Mouse (Mus musculus) adipocyte (in vitro differentiated cells): ENCODE measurements around the gene Mid1.
"Not testable (repeated sequence)": the region's sequence is repeated elsewhere in the genome, so short reads cannot be mapped to it uniquely, and the experiment has no call there.

Experiments used
- DNase-seq: peaks from one replicate; pipeline ENCODE4 v3.0.0-alpha.2; 2016; ENCODE audit warnings: low spot score

The Mid1 gene

DNA sequence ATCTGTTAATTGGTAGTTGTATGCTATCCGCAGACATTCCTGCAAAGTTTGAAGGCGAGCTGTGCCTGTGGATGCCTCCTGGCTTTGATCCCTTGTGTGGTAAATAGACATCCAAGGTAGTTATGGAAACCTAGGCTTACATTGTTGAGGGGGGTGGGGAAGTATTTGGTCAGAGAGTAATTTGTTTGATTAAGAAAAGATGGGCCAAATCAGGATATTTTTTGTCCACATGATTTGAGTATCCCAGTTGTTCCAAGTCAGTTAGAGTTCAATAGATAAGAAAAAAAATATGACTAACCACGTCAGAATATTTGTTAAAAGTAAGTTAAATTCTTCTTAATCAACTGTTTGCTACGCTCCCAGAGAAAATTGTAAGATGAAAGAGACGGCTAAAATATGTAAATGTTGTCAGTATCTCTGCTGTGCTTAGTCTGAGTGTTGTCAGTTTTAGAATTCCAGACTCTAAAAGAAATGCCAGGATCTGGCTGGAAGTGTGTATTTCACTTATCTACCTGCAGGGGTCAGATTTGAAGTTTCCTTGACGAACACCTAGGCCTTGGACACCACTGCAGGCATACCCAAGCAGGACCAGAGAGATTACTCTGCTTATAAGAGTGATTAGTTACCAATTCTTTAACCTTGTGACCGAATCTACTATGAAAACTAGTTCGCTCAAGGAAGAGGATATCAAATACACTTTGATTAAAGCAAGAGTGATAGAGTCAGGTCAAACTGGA, 198.7 kb downstream of the Mid1 start:
- DNase-seq = peak; percentile 36

DNA sequence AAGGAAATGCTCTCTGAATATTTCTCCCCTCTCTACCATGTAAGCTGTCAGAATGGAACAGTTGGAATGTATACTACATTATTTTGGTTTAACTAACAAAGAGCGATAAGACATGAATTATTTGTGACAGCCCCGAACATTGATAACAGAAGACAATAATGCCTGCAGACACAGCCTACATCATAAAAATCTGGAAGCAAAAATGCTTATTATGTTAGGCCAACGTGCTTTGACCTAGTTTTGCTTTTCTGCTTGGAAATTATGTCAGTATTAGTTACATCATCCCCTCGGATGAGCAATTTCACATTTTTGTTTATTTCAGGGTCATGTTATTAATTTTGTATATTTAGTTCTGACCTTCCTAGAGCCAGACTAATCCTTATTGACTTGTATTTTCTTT, 205.5 kb downstream of the Mid1 start:
- peak; percentile 12 for DNase-seq

DNA sequence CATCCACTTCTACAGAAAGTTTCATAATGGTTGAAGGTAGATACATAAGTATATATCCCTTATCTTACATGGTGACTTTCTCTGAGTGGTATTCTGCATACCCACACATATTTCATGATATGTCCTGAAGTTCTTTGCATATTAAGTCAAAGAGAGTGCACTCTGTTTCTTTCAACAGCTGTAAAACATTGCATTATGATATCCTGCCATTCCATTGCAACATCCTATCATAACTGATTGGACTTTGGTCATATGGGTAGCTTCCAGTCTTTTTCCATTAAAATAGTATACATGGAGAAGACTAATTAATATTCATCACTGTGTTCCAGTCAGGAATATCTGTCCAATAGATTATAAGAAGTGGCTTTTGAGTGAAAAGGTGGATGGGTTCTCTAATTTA, 207.1 kb downstream of the Mid1 start:
- no peak for DNase-seq

GRCm38 (mm10) chrX:169892631-169893030, 207.6 kb downstream of the Mid1 start:
- DNase-seq = no peak

DNA sequence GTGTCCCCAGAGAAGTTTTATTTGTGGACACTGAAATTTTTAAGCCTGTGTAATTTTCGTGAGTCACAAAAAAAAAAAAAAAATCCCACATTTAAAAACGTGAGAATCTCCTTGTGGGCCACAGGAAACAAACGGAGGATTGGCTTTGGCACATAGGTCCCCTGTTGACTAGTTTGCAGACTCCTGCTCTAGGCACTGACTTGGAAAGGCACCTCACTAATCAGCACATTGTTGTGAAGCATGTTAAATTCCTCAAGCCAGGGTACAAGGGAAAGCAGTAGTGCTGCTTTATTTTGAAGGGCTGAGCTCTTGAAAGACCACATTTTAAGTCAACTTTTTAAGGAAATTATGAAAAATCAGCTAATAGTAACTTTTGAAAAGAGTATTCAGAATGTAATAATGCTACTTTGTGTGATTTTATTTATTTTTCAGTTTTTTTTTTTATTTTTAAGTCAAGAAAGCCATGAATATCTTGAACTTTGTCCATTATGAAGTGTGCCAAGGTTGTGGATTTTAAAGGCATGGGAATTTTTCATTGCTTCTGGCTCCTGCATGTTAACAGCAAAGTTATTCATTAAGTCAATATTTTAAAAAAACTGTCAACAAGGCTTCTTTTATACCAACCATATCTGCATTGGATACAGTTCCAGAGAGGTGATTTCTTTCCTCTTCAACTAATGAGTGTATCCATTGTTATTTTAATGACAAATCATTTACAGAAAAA, 214.4 kb downstream of the Mid1 start:
- DNase-seq = peak; percentile 58

DNA sequence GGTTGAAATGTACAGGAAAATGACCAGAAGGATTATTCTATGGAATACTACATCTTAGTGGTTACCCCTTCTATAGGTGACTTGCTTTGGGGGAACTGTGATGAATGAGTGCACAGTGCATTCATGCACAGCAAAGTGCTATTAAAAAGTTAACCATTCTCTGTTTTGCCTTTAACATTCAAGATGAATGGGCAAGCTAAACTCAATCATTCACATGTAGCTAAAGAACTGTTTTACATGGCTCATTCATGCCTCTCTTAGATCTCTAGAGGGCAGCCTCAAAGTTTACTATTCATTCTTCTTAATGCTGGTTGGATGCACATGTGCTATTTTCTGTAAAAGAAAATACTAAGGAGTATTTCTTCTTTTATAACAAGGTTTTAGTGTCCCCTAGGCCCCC, 217.9 kb downstream of the Mid1 start:
- DNase-seq = no peak

GRCm38 (mm10) chrX:169903656-169904055, 218.7 kb downstream of the Mid1 start:
- no peak for DNase-seq

DNA sequence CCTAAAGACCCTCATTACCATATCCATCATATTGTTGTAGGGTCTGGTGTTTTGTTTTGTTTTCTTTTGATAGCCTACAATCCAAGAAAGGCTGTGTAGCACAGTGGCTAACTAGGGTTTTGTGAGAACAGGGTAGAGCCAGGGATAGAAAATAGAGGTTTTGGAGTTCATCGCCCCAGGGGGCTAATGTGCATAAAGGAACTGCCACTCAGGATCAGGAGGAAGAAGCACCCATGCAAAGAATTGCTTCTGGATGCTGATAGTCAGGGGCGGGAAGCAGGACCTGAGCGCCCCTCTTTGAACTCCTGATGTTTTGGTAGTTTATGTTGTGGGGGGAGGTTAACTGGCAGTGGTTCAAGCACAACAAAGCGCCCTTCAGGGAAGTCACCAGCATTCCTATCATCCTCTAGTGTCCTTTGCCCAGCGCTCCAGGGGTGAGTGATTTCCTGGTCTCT, 221.1 kb downstream of the Mid1 start:
- no peak for DNase-seq

GRCm38 (mm10) chrX:169909898-169910297, 224.9 kb downstream of the Mid1 start:
- DNase-seq = no peak

DNA sequence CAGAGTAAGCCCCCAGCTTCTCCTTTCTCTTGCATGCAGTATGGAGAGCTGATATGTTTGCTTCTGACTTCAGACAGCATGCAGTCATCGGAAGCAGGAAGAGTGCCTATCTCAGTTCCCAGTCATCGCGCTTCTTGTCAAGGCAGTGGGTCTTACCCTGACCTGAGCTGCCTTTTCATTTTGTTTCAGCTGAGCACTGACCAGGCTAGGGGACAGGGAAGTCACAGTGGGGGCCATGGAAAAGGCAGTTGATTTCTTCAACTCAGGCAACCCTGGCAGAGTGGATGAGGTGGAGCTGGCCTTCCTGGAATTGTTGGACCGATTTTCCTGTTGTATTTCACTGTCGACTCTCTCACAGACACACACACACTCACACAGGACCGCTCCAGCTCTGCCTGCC, 230.7 kb downstream of the Mid1 start:
- no peak for DNase-seq

GRCm38 (mm10) chrX:169922541-169922940, 237.5 kb downstream of the Mid1 start:
- DNase-seq = no peak

DNA sequence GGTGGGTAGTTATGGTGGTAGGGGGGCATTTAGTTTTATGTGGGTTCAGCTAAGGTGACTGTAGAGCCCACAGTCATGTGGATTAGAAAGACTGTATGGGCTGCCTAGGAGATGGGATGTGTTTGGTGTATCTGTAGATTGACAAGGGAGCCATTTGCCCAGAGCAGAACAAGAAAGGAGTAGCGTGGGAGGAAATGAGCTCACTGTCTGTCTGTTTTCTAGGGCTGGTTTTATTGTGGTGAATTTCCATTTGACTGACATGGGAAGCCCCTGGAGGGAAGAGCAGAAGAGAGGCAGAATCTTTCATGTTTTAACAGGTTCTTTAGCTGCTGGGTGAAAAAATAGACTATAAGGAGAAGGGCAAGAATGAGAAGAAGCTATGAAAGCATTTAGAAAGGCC, 238.4 kb downstream of the Mid1 start:
- no peak for DNase-seq

GRCm38 (mm10) chrX:169925600-169925999, 240.6 kb downstream of the Mid1 start:
- DNase-seq = no peak

- no peak for DNase-seq
These were observed 242.3 kb downstream of the Mid1 start for GRCm38 (mm10) chrX:169927110-169927817.

DNA sequence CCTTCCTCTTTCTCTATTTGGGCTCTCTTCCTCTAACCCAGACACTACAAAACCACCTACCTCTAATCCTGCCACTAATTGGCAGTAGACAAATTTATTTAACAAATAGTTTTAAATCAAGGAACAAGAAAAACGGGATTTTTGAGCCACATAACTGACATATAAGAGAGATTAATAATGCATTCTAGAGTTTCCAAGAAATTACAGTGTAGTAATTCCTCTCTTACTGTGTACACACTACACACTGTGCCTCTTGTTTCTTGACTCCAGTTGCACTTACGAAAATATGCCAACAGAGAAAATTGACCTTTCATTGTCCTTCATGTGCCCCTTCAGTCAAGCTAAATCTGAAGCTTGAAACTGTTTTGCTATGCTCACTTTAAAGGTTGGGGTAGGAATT, 245.9 kb downstream of the Mid1 start:
- no peak for DNase-seq

- no peak for DNase-seq
These were observed 248.2 kb downstream of the Mid1 start for GRCm38 (mm10) chrX:169933228-169933627.

DNA sequence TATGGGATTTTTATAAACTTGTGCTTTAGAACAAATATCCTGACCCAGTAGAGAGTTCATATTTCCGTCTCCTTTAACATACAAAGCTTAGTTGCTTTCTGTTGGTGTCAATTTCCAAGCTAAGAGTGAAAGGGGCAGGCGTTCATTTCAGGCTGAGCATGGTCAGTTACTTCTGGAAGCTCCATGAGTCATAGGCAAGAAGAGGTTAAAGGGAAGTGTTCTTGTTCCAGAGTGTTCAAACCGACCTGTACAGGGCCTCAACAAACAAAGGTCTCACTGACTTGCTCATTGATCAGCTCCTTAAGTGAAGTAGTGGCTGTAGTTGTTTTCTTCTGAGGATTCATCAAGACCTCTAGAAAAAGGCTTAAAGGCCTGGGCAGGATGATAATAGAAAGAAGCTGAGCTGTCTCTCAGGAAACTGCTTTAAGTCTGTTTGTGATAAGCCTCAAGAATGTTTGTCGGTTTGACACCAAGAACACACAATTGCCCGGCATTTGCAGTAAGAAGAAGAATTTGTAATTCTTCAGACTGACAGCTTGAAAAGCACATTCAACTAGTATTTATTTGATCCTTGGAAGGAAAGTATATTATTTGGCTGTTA, 252.2 kb downstream of the Mid1 start:
- peak; percentile 51 for DNase-seq

DNA sequence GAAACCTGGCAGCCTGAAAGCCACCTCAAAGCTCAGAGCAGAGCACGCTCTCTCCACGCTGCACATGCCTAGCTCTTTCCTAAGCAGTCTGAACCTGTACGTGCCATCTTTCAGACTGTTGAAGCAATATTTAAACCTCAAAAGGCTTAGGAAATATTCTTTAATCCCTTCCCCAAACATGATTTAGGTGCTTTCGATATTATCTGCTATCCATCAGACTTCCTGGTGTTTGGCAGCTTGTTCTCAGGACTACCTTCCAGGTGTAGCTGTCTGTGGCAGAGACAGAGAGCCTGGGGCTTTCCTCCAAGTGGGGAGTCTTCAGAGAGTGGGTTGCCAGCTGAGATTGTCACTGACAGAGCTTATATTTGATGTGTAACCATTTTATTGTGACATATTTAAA, 255.5 kb downstream of the Mid1 start:
- DNase-seq = no peak

- DNase-seq = peak; percentile 16
These were observed 265.6 kb downstream of the Mid1 start for GRCm38 (mm10) chrX:169950596-169950995.

DNA sequence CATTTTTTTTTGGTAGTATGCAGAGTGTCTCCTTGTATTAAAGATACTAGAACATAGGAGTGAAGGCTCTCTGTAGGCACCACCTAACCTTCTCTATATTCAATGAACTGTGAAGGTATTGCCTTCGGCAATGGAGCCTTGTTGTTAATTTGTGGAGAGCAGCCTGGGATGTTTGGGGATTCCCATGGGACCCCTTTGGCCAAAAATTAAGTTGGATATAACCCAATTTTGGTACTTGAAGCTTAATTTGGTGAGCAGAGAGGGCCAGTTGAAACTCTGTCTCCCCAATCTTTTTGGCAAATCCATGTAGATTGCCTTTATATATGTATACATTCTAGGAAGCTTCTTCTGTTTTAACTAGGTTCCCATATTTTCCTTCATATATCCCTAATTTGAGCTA, 284.3 kb downstream of the Mid1 start:
- DNase-seq = no peak

DNA sequence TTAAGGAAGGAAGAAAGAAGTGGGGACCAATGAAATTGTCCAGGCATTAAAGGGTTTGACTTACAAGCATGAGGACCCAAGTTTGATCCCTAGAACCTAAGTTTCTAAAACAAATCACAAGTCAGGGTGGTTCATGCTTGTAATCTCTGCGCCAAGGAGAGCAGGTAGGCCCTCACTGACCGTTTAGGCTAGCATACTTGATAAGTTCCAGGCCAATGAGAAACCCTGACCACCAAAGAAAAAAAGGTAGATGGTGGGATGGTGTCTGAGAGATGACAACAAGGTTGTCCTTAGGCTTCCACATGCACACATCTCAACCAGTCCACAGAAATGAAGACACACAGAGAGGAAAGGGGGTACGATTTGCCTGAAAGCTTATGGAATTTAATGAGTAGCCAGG, 284.8 kb downstream of the Mid1 start:
- DNase-seq = peak; percentile 21

DNA sequence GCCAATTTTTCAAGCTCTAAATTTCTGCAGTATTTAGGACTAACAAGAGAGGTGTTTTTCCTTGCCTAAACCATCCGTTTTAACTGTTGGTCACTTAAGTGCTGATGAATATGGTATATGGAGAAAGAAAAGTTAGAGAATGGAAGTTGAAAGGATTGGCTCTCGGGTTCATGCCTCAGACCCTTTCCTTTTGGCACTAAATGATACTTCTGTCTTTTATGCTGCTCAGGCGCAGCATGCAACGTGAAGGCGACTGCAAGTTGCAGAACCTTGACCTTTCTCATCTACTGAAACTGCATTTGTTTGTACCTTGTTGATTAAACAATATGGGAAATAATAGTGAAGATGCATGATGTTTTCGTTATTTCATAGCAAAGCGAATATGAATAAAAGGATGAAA, 285.5 kb downstream of the Mid1 start:
- DNase-seq = peak; percentile 21

GRCm38 (mm10) chrX:169971562-169971961, 286.6 kb downstream of the Mid1 start:
- not testable (repeated sequence) for DNase-seq
